Mouse (Mus musculus): ENCODE measurements around the gene Iqch.

- no peak for TF ChIP-seq CTCF (IDR thresholded peaks at IDR 0.05; ENCODE audit: low read depth, low read length)
- no peak for TF ChIP-seq POLR2A (IDR thresholded peaks at IDR 0.05; ENCODE audit: insufficient read depth, low read length)
- no peak for TF ChIP-seq EP300 (IDR thresholded peaks at IDR 0.05; ENCODE audit: insufficient read depth, low read depth, low read length)
Observed at GRCm38 (mm10) chr9:63377270-63378142, 224.8 kb downstream of the Iqch start, which contains the start of gene Map2k5.
